Mouse (Mus musculus): Measurements from ENCODE around the gene Ak5. TPM values are rescaled to one million over a fixed set of nuclear protein-coding genes. Genes with fewer than 3 reads are reported as not detected.

The Ak5 gene
- polyA plus RNA-seq (2012), result not detected in 2 replicates

- no peak for TF ChIP-seq GATA1 (IDR thresholded peaks at IDR 0.05; ENCODE audit: low read length)
Measured at GRCm38 (mm10) chr3:152668239-152668638, at the start of gene Ak5. Ak5 (minus strand) TSS chr3:152668360.

GRCm38 (mm10) chr3:152713991-152714902 is 46.1 kb upstream of the Ak5 start, which contains the start of gene Pigk:
Pigk (plus strand) TSS chr3:152714100.
- no peak for TF ChIP-seq GATA1 (IDR thresholded peaks at IDR 0.05; ENCODE audit: low read length)

GRCm38 (mm10) chr3:152712957-152713356 is 44.8 kb upstream of the Ak5 start:
- TF ChIP-seq GATA1 (IDR thresholded peaks at IDR 0.05; ENCODE audit: low read length), result no peak

GRCm38 (mm10) chr3:152709936-152710335 is 41.8 kb upstream of the Ak5 start:
- no peak for TF ChIP-seq GATA1 (IDR thresholded peaks at IDR 0.05; ENCODE audit: low read length)

GRCm38 (mm10) chr3:152707321-152707823 is 39.2 kb upstream of the Ak5 start:
- TF ChIP-seq GATA1 (IDR thresholded peaks at IDR 0.05; ENCODE audit: low read length), result no peak

GRCm38 (mm10) chr3:152706901-152707300 is 38.7 kb upstream of the Ak5 start:
- no peak for TF ChIP-seq GATA1 (IDR thresholded peaks at IDR 0.05; ENCODE audit: low read length)

- no peak for TF ChIP-seq GATA1 (IDR thresholded peaks at IDR 0.05; ENCODE audit: low read length)
Measured at GRCm38 (mm10) chr3:152705826-152706225, 37.7 kb upstream of the Ak5 start.

- no peak for TF ChIP-seq GATA1 (IDR thresholded peaks at IDR 0.05; ENCODE audit: low read length)
Measured at GRCm38 (mm10) chr3:152702274-152702843, 34.2 kb upstream of the Ak5 start.

- TF ChIP-seq GATA1 (IDR thresholded peaks at IDR 0.05; ENCODE audit: low read length), result no peak
Measured at GRCm38 (mm10) chr3:152699261-152699660, 31.1 kb upstream of the Ak5 start.

- TF ChIP-seq GATA1 (IDR thresholded peaks at IDR 0.05; ENCODE audit: low read length), result no peak
Measured at GRCm38 (mm10) chr3:152698017-152698416, 29.9 kb upstream of the Ak5 start.

GRCm38 (mm10) chr3:152694950-152695349 is 26.8 kb upstream of the Ak5 start:
- TF ChIP-seq GATA1 (IDR thresholded peaks at IDR 0.05; ENCODE audit: low read length), result no peak

GRCm38 (mm10) chr3:152689105-152689504 is 20.9 kb upstream of the Ak5 start:
- TF ChIP-seq GATA1 (IDR thresholded peaks at IDR 0.05; ENCODE audit: low read length), result no peak

GRCm38 (mm10) chr3:152688532-152688931 is 20.4 kb upstream of the Ak5 start:
- TF ChIP-seq GATA1 (IDR thresholded peaks at IDR 0.05; ENCODE audit: low read length), result no peak

- no peak for TF ChIP-seq GATA1 (IDR thresholded peaks at IDR 0.05; ENCODE audit: low read length)
Measured at GRCm38 (mm10) chr3:152674663-152675062, 6.5 kb upstream of the Ak5 start.

GRCm38 (mm10) chr3:152669783-152670182 is 1.6 kb upstream of the Ak5 start:
- no peak for TF ChIP-seq GATA1 (IDR thresholded peaks at IDR 0.05; ENCODE audit: low read length)

GRCm38 (mm10) chr3:152668793-152669192 is 633 bp upstream of the Ak5 start:
- TF ChIP-seq GATA1 (IDR thresholded peaks at IDR 0.05; ENCODE audit: low read length), result no peak

Measured in G1E-ER4 (cell line).